Mouse (Mus musculus) heart, embryonic 16.5 days (tissue): ENCODE data around the gene Rxra. TPM values are rescaled to one million over a fixed set of nuclear protein-coding genes. Genes with fewer than 3 reads are reported as not detected.

ENCODE experiments used
- ATAC-seq: fragments of 200-750 bp; cut with Nextera tagmentation; replicated peaks from 2 replicates; pipeline ENCODE4 v1.8.0; 2017; ENCODE audit warnings: moderate number of reproducible peaks; ENCODE audit not compliant: insufficient read depth, low FRiP score; ENCODE audit errors: extremely low read depth
- H3K27ac ChIP-seq: fragments of 300-500 bp; sonication (generic); 2 replicates; pipeline ENCODE4 v1.5.1; 2014; ENCODE audit warnings: mild to moderate bottlenecking, low read length, control low read depth, moderate library complexity
- H3K27me3 ChIP-seq: fragments of 300-500 bp; sonication (generic); 2 replicates; pipeline ENCODE4 v1.6.1; 2014; ENCODE audit warnings: low read length, mixed read lengths; ENCODE audit not compliant: control insufficient read depth, insufficient read depth
- H3K36me3 ChIP-seq: fragments of 300-500 bp; sonication (generic); 2 replicates; pipeline ENCODE4 v1.6.1; 2014; ENCODE audit not compliant: control insufficient read depth, insufficient read depth
- H3K4me1 ChIP-seq: fragments of 300-500 bp; sonication (generic); 2 replicates; pipeline ENCODE4 v1.6.1; 2014; ENCODE audit warnings: low read length, mixed read lengths; ENCODE audit not compliant: control insufficient read depth, insufficient read depth
- H3K4me2 ChIP-seq: fragments of 300-500 bp; sonication (generic); 2 replicates; pipeline ENCODE4 v1.6.1; 2014; ENCODE audit warnings: low read depth, mild to moderate bottlenecking, control low read depth, low read length
- H3K4me3 ChIP-seq: fragments of 300-500 bp; sonication (generic); 2 replicates; pipeline ENCODE4 v1.5.1; 2014; ENCODE audit warnings: mild to moderate bottlenecking, control low read depth, low read length
- H3K9ac ChIP-seq: fragments of 300-500 bp; sonication (generic); 2 replicates; pipeline ENCODE4 v1.6.1; 2014; ENCODE audit warnings: low read length, control low read depth
- H3K9me3 ChIP-seq: fragments of 300-500 bp; sonication (generic); replicated peaks from 2 replicates; pipeline ENCODE4 v1.6.1; 2016; ENCODE audit warnings: low read length; ENCODE audit not compliant: control insufficient read depth
- WGBS: fragments of 180-500 bp; shearing (Covaris S2); extraction: QIAGEN DNeasy Blood & Tissue Kit; methylation state at CpG from one replicate; pipeline ENCODE4 v1.1.7; 2014; 5-methylcytosine and 5-hydroxymethylcytosine counted together
- polyA plus RNA-seq: library from polyadenylated mRNA; unstranded; fragments of >200 nt; fragmentation: Nextera tagmentation; extraction: Ambion mirVana; gene quantifications from 2 replicates; pipeline ENCODE4 v1.2.1, GENCODE M21; 2015

Rxra gene
- polyA plus RNA-seq, 1 experiment from 2014 or later: 6.6 TPM

- WGBS: 67% methylated on average over 4 of the region's 4 CpGs
- Histone ChIP-seq H3K9me3 (peaks cover 4% of the 10 kb centered on the region), H3K36me3 (no peaks in the 10 kb centered on the region), H3K27ac (no peak overlapping the region), H3K4me2 (no peak overlapping the region), H3K4me1 (peaks cover 12% of the 10 kb centered on the region), H3K4me3 (no peak overlapping the region), H3K9ac (no peak overlapping the region), H3K27me3 (no peaks in the 10 kb centered on the region)
- ATAC-seq: no peak
Observed at GRCm38 (mm10) chr2:27809897-27810296, 133.7 kb downstream of the Rxra start.

Other genes with a start within 250 kb of the Rxra start
- 2.6 and 3.8 TPM in 2 replicates for gene Vav2, start 249.4 kb upstream of the Rxra start, polyA plus RNA-seq
- gene Brd3os, start 234.1 kb upstream of the Rxra start, polyA plus RNA-seq: 3.6 and 3.8 TPM in 2 replicates
- gene Brd3, start 168.8 kb upstream of the Rxra start, polyA plus RNA-seq: 57.1 and 61.0 TPM in 2 replicates
- 32.2 and 34.3 TPM in 2 replicates for gene Wdr5, start 161.3 kb upstream of the Rxra start, polyA plus RNA-seq
- 71.2 and 73.7 TPM in 2 replicates for gene Col5a1, start 210.0 kb downstream of the Rxra start, polyA plus RNA-seq